Mouse (Mus musculus) liver, embryonic 14.5 days (tissue): ENCODE measurements around the gene Il13ra1. TPM values are rescaled to one million over a fixed set of nuclear protein-coding genes. Genes with fewer than 3 reads are reported as not detected.

Experiments
- ATAC-seq: fragments of 200-750 bp; cut with Nextera tagmentation; 2 replicates; pipeline ENCODE4 v1.8.0; 2017; ENCODE audit warnings: moderate number of reproducible peaks, mild to moderate bottlenecking, moderate library complexity; ENCODE audit not compliant: insufficient read depth
- DNase-seq, 3 experiments: peaks; one replicate each; pipeline ENCODE4 v3.0.0-alpha.2; 2012 to 2013; ENCODE audit warnings: low read depth in 3 of 3, low spot score in 3 of 3
- H3K27ac ChIP-seq: fragments of 300-500 bp; sonication (generic); 2 replicates; pipeline ENCODE4 v1.5.1; 2014; ENCODE audit warnings: moderate library complexity, mild to moderate bottlenecking, control low read depth, inconsistent platforms
- H3K27me3 ChIP-seq: fragments of 300-500 bp; sonication (generic); 2 replicates; pipeline ENCODE4 v1.6.1; 2014; ENCODE audit warnings: mild to moderate bottlenecking, low read length, moderate library complexity; ENCODE audit not compliant: control insufficient read depth, insufficient read depth
- H3K36me3 ChIP-seq: fragments of 300-500 bp; sonication (generic); replicated peaks from 2 replicates; pipeline ENCODE4 v1.6.1; 2014; ENCODE audit warnings: low read depth; ENCODE audit not compliant: control insufficient read depth, insufficient read depth
- H3K4me1 ChIP-seq, 2 experiments: fragments of 200-500 bp in 1 of 2; fragments of 300-500 bp in 1 of 2; sonication (generic) in 1 of 2; replicated peaks; 2 replicates each; pipeline ENCODE4 v1.6.1; 2012 to 2014; ENCODE audit warnings: antibody characterized with exemption in 1 of 2, inconsistent platforms in 1 of 2, low read length in 1 of 2; ENCODE audit not compliant: control insufficient read depth in 2 of 2, insufficient read depth in 2 of 2
- H3K4me2 ChIP-seq: fragments of 300-500 bp; sonication (generic); 2 replicates; pipeline ENCODE4 v1.6.1; 2014; ENCODE audit warnings: low read depth, mild to moderate bottlenecking, control low read depth, moderate library complexity
- H3K4me3 ChIP-seq, 2 experiments: fragments of 200-500 bp in 1 of 2; fragments of 300-500 bp in 1 of 2; sonication (generic) in 1 of 2; 2 replicates each; pipeline ENCODE4 v1.5.1; 2012 to 2014; ENCODE audit warnings: low read depth in 2 of 2, low read length in 2 of 2, mild to moderate bottlenecking in 2 of 2, control low read depth in 1 of 2, inconsistent platforms in 1 of 2, moderate library complexity in 1 of 2; ENCODE audit not compliant: insufficient read depth in 1 of 2
- H3K9ac ChIP-seq: fragments of 300-500 bp; sonication (generic); replicated peaks from 2 replicates; pipeline ENCODE4 v1.6.1; 2014; ENCODE audit warnings: mild to moderate bottlenecking, control low read depth, moderate library complexity
- H3K9me3 ChIP-seq: fragments of 300-500 bp; sonication (generic); 2 replicates; pipeline ENCODE4 v1.6.1; 2016; ENCODE audit warnings: low read length, mixed read lengths; ENCODE audit not compliant: control insufficient read depth
- CTCF ChIP-seq: IDR thresholded peaks from 2 replicates; pipeline ENCODE4 v1.5.1; 2016; ENCODE audit warnings: antibody characterized with exemption, low read depth, control low read depth
- EP300 ChIP-seq: IDR thresholded peaks from 2 replicates; pipeline ENCODE4 v1.6.1; 2016; ENCODE audit warnings: antibody characterized with exemption, low read depth
- WGBS: fragments of 180-500 bp; shearing (Covaris S2); extraction: QIAGEN DNeasy Blood & Tissue Kit; methylation state at CpG from one replicate; pipeline ENCODE4 v1.1.7; 2014; ENCODE audit not compliant: insufficient replicate concordance; 5-methylcytosine and 5-hydroxymethylcytosine counted together
- polyA plus RNA-seq, 2 experiments: library from polyadenylated mRNA; depleted of rRNA in 1 of 2; stranded (reverse) in 1 of 2; unstranded in 1 of 2; fragments of >200 nt; fragmentation: Nextera tagmentation in 1 of 2; extraction: Ambion mirVana in 1 of 2; gene quantifications; 2 replicates each; pipeline versions ENCODE4 v1.2.1 to v1.2.3; 2012 to 2014

Gene Il13ra1
- polyA plus RNA-seq, 2 experiments: 1.5 to 5.0 TPM

DNA sequence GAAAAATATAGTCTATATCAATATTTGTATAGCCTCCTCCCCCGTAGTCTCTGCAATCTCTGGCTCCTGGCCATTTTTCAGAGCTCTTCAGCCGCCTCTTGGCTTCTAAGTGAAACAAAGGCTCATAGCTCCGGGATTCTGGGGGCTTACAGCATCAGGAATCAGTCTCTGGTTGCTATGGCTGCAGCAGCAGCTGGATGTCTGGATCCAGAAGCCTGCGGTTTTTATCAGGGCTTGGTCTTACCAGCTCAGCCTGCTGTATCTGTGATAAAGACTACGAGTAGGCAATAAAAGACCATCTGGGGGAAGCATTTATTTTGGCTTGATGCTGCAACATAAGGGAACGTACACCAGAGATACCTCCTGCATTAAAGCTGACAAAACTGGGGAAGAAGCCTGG is 82.0 kb downstream of the Il13ra1 start:
- H3K4me2 ChIP-seq: no peak overlapping the region
- H3K36me3 ChIP-seq: no peaks in the 10 kb centered on the region
- H3K4me3 ChIP-seq: no peak overlapping the region
- H3K27me3 ChIP-seq: no peaks in the 10 kb centered on the region; the same call in 1 of the 2 replicates
- no peak for TF ChIP-seq CTCF
- TF ChIP-seq EP300: no peak
- H3K9me3 ChIP-seq: no peaks in the 10 kb centered on the region
- ATAC-seq (no peak), DNase-seq (no peak)
- H3K27ac ChIP-seq: no peak overlapping the region
- 23% methylated on average over 6 of the region's 6 CpGs for WGBS
- no peaks in the 10 kb centered on the region for H3K4me1 ChIP-seq
- no peak overlapping the region for H3K9ac ChIP-seq

DNA sequence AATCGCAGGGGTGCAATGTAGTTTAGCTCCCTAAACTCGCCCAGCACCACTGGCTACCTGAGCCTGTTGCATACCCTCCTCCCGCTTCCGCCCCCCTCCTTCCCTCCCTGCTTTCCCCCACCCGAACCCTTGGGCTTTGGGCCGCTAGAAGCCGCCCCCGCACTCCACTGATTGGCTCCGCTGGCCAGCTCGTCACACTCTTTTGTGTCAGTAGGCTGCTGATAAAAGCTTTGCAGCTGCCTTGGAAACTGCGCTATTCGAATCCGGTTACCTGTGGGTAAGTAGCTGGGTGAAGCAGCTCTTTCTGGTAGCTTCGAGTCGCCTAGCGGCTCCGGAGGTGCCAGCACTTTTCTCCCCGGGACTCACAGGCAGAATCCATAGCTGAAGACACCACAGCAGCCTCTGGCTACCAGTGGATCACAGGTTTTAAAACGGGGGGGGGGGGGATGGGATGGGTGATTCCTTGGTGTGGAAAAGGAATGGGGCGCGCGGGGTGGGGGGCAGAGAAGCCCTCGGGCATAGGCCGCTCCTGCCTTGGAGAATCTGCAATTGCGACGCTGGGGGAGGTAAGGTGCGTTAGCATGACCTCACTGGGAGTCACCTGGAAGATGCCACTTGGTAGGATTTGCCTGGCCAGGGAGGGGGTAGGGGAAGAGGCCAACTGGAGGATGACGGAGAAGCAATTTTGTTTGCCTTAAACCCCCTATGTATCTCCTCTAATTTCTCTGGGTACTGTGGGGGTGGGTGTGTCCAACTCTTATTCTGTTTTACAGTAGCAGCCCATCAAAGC is 84.0 kb downstream of the Il13ra1 start, which contains the start of gene Zcchc12:
Zcchc12 (plus strand) TSS at position 169 of the 790 bp plus-strand sequence.
- Histone ChIP-seq H3K9ac (no peak within 1 kb of the TSS), H3K27me3 (no peaks in the 10 kb centered on the region; the same call in 1 of the 2 replicates), H3K4me2 (no peak within 1 kb of the TSS), H3K27ac (no peak within 1 kb of the TSS), H3K36me3 (no peaks in the 10 kb centered on the region), H3K4me1 (no peaks in the 10 kb centered on the region), H3K9me3 (no peaks in the 10 kb centered on the region), H3K4me3 (no peak within 1 kb of the TSS)
- WGBS: 18% methylated on average over 23 of the region's 28 CpGs
- DNase-seq: no peak
- ATAC-seq: no peak
- TF ChIP-seq EP300: no peak
- TF ChIP-seq CTCF: no peak

DNA sequence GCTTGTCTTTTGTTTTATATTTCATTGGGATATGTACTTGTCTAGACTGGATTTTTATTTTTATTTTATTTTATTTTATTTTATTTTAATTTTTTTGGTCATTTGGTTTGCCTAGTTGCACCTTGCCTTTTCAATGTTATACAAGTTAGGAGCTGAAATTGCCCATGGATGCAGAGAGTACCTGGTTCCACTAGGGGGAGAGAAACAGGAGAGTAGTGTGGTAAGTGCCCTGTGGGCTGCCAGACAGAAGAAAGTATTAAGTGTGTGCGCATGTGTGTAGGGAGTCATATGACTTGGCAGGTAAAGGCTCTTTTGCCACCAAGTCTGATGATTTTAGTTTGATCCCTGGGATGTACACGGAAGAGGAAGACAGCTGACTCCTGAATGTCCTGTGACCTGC is 97.6 kb downstream of the Il13ra1 start:
- no peaks in the 10 kb centered on the region for H3K4me1 ChIP-seq
- H3K27me3 ChIP-seq: no peaks in the 10 kb centered on the region
- no peak for TF ChIP-seq CTCF
- TF ChIP-seq EP300: no peak
- no peaks in the 10 kb centered on the region for H3K36me3 ChIP-seq
- H3K27ac ChIP-seq: no peak overlapping the region
- H3K4me3 ChIP-seq: no peak overlapping the region
- DNase-seq (no peak), ATAC-seq (no peak)
- H3K4me2 ChIP-seq: no peak overlapping the region
- H3K9me3 ChIP-seq: no peaks in the 10 kb centered on the region
- 58% methylated on average over 2 of the region's 2 CpGs for WGBS
- H3K9ac ChIP-seq: no peak overlapping the region

DNA sequence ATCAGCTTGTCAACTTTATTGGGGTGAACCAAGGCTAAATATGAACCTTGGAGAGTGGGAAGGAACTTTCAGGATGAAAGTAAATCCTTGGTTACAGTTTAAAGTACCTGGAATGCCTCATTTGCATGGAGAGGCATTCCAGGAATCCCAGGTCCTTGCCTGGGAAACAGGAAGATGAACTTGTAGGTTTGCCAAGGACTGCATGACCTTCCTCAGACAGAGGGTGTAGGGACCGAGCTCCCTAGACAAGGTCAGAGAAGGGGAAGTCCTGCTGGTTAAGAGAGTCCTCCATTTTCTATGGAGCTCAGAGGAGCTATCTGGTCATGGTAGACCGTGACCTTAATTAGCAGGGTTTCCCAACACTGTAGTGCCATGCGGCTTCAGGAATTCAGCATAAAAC is 99.3 kb downstream of the Il13ra1 start:
- H3K27me3 ChIP-seq: no peaks in the 10 kb centered on the region
- H3K9ac ChIP-seq: no peak overlapping the region
- no peak overlapping the region for H3K4me2 ChIP-seq
- ATAC-seq: no peak
- DNase-seq: no peak
- 55% methylated on average over 3 of the region's 3 CpGs for WGBS
- no peaks in the 10 kb centered on the region for H3K9me3 ChIP-seq
- no peak overlapping the region for H3K4me3 ChIP-seq
- no peaks in the 10 kb centered on the region for H3K36me3 ChIP-seq
- H3K27ac ChIP-seq: no peak overlapping the region
- H3K4me1 ChIP-seq: no peaks in the 10 kb centered on the region
- no peak for TF ChIP-seq EP300
- TF ChIP-seq CTCF: no peak

Other genes starting within 250 kb of the Il13ra1 start
- gene Dock11, start 223.3 kb upstream of the Il13ra1 start, polyA plus RNA-seq (2012; rRNA removed): 1.0 and 1.9 TPM in 2 replicates
- gene Dock11, start 223.3 kb upstream of the Il13ra1 start, polyA plus RNA-seq (2014; fragmentation: Nextera tagmentation; extraction: Ambion mirVana): 2.1 and 2.4 TPM in 2 replicates
- gene Zcchc12, start 83.8 kb downstream of the Il13ra1 start, polyA plus RNA-seq (2012; rRNA removed): 0.03 and 0.17 TPM in 2 replicates
- 0.08 TPM in 1 of 2 replicates, not detected in the other for gene Zcchc12, start 83.8 kb downstream of the Il13ra1 start, polyA plus RNA-seq (2014; fragmentation: Nextera tagmentation; extraction: Ambion mirVana)
- 0.30 and 0.50 TPM in 2 replicates for gene Lonrf3, start 216.2 kb downstream of the Il13ra1 start, polyA plus RNA-seq (2012; rRNA removed)
- 0.42 and 0.61 TPM in 2 replicates for gene Lonrf3, start 216.2 kb downstream of the Il13ra1 start, polyA plus RNA-seq (2014; fragmentation: Nextera tagmentation; extraction: Ambion mirVana)